Mouse (Mus musculus) megakaryocyte, embryonic 14.5 days (primary cell): Measurements from ENCODE around the gene Pik3ca. TPM values are rescaled to one million over a fixed set of nuclear protein-coding genes. Genes with fewer than 3 reads are reported as not detected.

Experiments
- H3K27me3 ChIP-seq: replicated peaks from 2 replicates; pipeline ENCODE3; 2012; ENCODE audit warnings: inconsistent platforms
- H3K36me3 ChIP-seq: replicated peaks from 2 replicates; pipeline ENCODE3; 2012; ENCODE audit warnings: low read length, inconsistent platforms, mixed read lengths
- H3K4me1 ChIP-seq: 2 replicates; pipeline ENCODE4 v1.6.1; 2012; ENCODE audit warnings: inconsistent platforms
- H3K4me3 ChIP-seq: replicated peaks from 2 replicates; pipeline ENCODE3; 2012; ENCODE audit warnings: moderate library complexity, mild to moderate bottlenecking, inconsistent platforms
- H3K9me3 ChIP-seq: 2 replicates; pipeline ENCODE4 v1.6.1; 2012; ENCODE audit warnings: inconsistent platforms
- FLI1 ChIP-seq: IDR thresholded peaks from 2 replicates; pipeline ENCODE4 v1.6.1; 2012; ENCODE audit warnings: low read length, inconsistent platforms, mixed read lengths
- GATA1 ChIP-seq: IDR thresholded peaks from 3 replicates; pipeline ENCODE4 v1.6.1; 2012; ENCODE audit warnings: mixed read lengths, low read length, inconsistent platforms, borderline replicate concordance
- polyA plus RNA-seq: library from polyadenylated mRNA; stranded (reverse); fragments of >175 nt; gene quantifications from 2 replicates; pipeline ENCODE4 v1.2.3, GENCODE M21; 2012; ENCODE audit warnings: low replicate concordance; ENCODE audit not compliant: insufficient read depth

The Pik3ca gene
- polyA plus RNA-seq, 1 experiment = 0.81 TPM

GRCm38 (mm10) chr3:32437297-32437696 lies 39.8 kb downstream of the Pik3ca start:
- TF ChIP-seq FLI1 = no peak
- TF ChIP-seq GATA1 = no peak
- Histone ChIP-seq H3K9me3 (no peaks in the 10 kb centered on the region), H3K4me3 (peak overlapping the region; percentile 29), H3K27me3 (no peaks in the 10 kb centered on the region), H3K4me1 (peaks cover 28% of the 10 kb centered on the region), H3K36me3 (peaks cover 76% of the 10 kb centered on the region)

- Histone ChIP-seq H3K36me3 (peaks cover 78% of the 10 kb centered on the region), H3K4me1 (peaks cover 26% of the 10 kb centered on the region)
Measured at GRCm38 (mm10) chr3:32437820-32438219, 40.3 kb downstream of the Pik3ca start.

GRCm38 (mm10) chr3:32438716-32439115 lies 41.2 kb downstream of the Pik3ca start:
- peaks cover 78% of the 10 kb centered on the region for H3K36me3 ChIP-seq
- no peaks in the 10 kb centered on the region for H3K9me3 ChIP-seq
- peaks cover 19% of the 10 kb centered on the region for H3K4me1 ChIP-seq
- H3K4me3 ChIP-seq = no peak overlapping the region
- TF ChIP-seq GATA1 = no peak
- no peak for TF ChIP-seq FLI1
- no peaks in the 10 kb centered on the region for H3K27me3 ChIP-seq

More at GRCm38 (mm10) chr3:32437820-32438219, 40.3 kb downstream of the Pik3ca start:
- TF ChIP-seq FLI1 (no peak), GATA1 (no peak)
- Histone ChIP-seq H3K4me3 (no peak overlapping the region), H3K27me3 (no peaks in the 10 kb centered on the region), H3K9me3 (no peaks in the 10 kb centered on the region)

- H3K4me3 ChIP-seq = no peak overlapping the region
- no peaks in the 10 kb centered on the region for H3K27me3 ChIP-seq
- H3K4me1 ChIP-seq = peaks cover 16% of the 10 kb centered on the region
- H3K36me3 ChIP-seq = peaks cover 94% of the 10 kb centered on the region
- no peaks in the 10 kb centered on the region for H3K9me3 ChIP-seq
- no peak for TF ChIP-seq GATA1
- TF ChIP-seq FLI1 = no peak
Measured at GRCm38 (mm10) chr3:32441710-32442109, 44.2 kb downstream of the Pik3ca start.

GRCm38 (mm10) chr3:32454329-32455021 lies 57.0 kb downstream of the Pik3ca start:
- no peaks in the 10 kb centered on the region for H3K9me3 ChIP-seq
- H3K36me3 ChIP-seq = peaks cover 94% of the 10 kb centered on the region
- no peaks in the 10 kb centered on the region for H3K4me1 ChIP-seq
- TF ChIP-seq FLI1 = no peak
- TF ChIP-seq GATA1 = no peak
- H3K4me3 ChIP-seq = no peak overlapping the region
- no peaks in the 10 kb centered on the region for H3K27me3 ChIP-seq

- Histone ChIP-seq H3K4me3 (no peak overlapping the region), H3K4me1 (no peaks in the 10 kb centered on the region), H3K36me3 (peaks cover 95% of the 10 kb centered on the region), H3K9me3 (no peaks in the 10 kb centered on the region), H3K27me3 (no peaks in the 10 kb centered on the region)
- no peak for TF ChIP-seq FLI1
- no peak for TF ChIP-seq GATA1
Measured at GRCm38 (mm10) chr3:32459777-32460176, 62.3 kb downstream of the Pik3ca start.

GRCm38 (mm10) chr3:32467321-32467720 lies 69.8 kb downstream of the Pik3ca start:
- no peaks in the 10 kb centered on the region for H3K9me3 ChIP-seq
- peaks cover 3% of the 10 kb centered on the region; the same call in 1 of the 2 replicates for H3K4me1 ChIP-seq
- H3K4me3 ChIP-seq = no peak overlapping the region
- H3K36me3 ChIP-seq = peaks cover 34% of the 10 kb centered on the region
- H3K27me3 ChIP-seq = peaks cover 2% of the 10 kb centered on the region
- TF ChIP-seq FLI1 (no peak), GATA1 (no peak)

- H3K4me3 ChIP-seq = no peak overlapping the region
- H3K36me3 ChIP-seq = peaks cover 23% of the 10 kb centered on the region
- H3K4me1 ChIP-seq = peaks cover 3% of the 10 kb centered on the region; the same call in 1 of the 2 replicates
- no peaks in the 10 kb centered on the region for H3K9me3 ChIP-seq
- no peak for TF ChIP-seq GATA1
- TF ChIP-seq FLI1 = no peak
- peaks cover 7% of the 10 kb centered on the region for H3K27me3 ChIP-seq
Measured at GRCm38 (mm10) chr3:32468411-32468810, 70.9 kb downstream of the Pik3ca start.

GRCm38 (mm10) chr3:32470449-32470848 lies 73.0 kb downstream of the Pik3ca start:
- Histone ChIP-seq H3K36me3 (peaks cover 8% of the 10 kb centered on the region), H3K27me3 (peaks cover 11% of the 10 kb centered on the region), H3K9me3 (no peaks in the 10 kb centered on the region), H3K4me3 (no peak overlapping the region), H3K4me1 (no peaks in the 10 kb centered on the region)
- TF ChIP-seq GATA1 (no peak), FLI1 (no peak)

GRCm38 (mm10) chr3:32471098-32471497 lies 73.6 kb downstream of the Pik3ca start:
- TF ChIP-seq GATA1 (no peak), FLI1 (no peak)
- Histone ChIP-seq H3K36me3 (peaks cover 8% of the 10 kb centered on the region), H3K4me1 (no peaks in the 10 kb centered on the region), H3K4me3 (no peak overlapping the region), H3K27me3 (peaks cover 11% of the 10 kb centered on the region), H3K9me3 (no peaks in the 10 kb centered on the region)
